Mouse (Mus musculus): Measurements from ENCODE around the gene Tiam1. TPM values are rescaled to one million over a fixed set of nuclear protein-coding genes. Genes with fewer than 3 reads are reported as not detected.

Tiam1 gene
- total RNA-seq (2021) (10 to 100 TPM; 70.3 to 76.2 TPM), polyA plus RNA-seq (2012; rRNA removed) (9.5 and 10.4 TPM in 2 replicates)
- long read RNA-seq, partial matches to known transcripts = 2 of 6 reads
- long read RNA-seq, other reads (novel, unspliced or antisense) = 4 of 6 reads

DNA sequence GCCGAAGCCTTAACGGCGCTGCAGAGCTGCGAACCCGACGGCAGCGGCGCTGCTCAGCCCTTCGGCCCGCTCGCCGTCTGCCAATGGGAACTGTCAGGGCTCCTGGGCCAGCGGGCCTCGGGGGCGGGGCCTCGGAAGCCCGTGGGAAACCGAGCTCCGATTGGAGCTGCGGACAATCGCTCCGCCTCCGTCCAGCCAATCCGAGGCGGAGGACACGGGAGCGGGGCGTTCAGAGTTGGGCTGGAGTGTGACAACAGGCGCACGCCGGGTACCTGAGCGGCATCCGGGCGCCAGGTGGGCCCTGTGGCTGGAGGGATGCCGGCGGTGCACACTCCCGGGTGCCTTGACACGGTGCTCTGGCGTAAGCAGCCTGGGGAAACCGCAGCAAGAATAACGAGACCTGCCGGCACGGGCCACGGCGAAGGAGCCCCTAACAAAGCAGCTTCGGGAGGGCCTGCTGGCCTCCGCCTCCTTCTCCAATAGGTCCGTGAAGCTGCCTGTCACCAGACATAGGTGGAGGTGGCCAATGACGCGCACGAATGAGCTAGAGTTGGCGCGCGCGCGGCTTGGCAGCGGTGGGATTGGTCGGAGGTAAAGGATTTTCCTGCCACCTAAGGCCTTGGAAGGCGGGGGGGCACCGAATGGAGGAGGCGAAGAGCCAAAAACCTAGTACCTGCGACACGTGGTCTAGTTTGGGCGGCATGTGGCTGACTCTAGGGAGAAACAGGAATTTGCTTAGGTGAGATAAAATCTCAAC lies at the start of gene Tiam1:
Gene Tiam1, minus strand, starts transcription at position 10 of the 757 bp plus-strand sequence.
- peak; percentile 98 for DNase-seq

- no peak for DNase-seq
Measured at GRCm38 (mm10) chr16:90191289-90191688, 47.7 kb upstream of the Tiam1 start.

GRCm38 (mm10) chr16:90187453-90187852 lies 43.9 kb upstream of the Tiam1 start:
- DNase-seq = peak; percentile 58

DNA sequence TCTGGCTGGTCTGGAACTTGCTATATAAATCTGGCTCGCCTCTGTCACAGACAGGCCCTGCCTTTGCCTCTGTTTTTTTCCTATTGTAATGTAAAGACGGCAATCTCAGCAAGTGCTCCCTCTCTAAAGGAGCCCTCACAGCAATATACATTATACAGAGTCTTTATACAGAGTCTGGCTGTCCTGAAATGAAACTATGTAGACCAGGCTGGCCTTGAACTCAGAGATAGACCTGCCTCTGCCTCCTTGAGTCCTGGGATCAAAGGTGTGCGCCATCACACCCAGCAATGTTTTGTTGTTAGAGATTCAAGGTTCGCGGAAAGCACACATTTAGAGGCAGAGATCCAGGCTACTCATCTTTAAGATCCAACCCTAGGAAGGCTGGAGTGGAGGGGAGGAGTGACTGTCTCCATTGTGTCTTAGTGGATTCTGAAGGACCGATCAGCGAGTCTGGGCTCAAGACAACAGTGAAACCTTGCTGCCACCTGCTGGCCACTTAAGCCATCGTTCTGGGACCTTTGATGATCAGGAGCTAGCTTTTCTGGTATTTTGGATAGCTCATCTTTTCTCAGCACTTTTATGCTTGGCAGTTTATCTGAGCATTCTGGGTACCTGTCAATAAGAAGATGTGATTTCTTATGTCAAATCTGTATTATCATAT lies 42.5 kb upstream of the Tiam1 start:
- DNase-seq = peak; percentile 76

DNA sequence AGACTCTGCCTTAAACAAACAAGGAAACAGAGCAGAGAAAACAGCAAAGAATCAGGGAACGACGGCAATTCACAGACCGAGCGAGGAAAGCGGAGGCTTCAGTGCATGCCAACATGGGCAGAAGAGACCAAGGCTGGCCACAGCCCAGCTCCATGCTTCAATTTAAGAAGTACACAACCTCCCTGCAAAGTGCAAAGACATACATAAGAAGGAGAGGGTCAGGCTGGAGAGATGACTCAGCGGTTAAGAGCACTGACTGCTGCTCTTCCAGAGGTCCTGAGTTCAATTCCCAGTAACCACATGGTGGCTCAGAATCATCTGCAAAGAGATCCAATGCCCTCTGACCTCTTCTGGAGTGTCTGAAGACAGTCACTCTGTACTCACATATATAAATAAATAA lies 40.6 kb upstream of the Tiam1 start:
- no peak for DNase-seq

- DNase-seq = peak; percentile 62
Measured at GRCm38 (mm10) chr16:90181673-90182072, 38.1 kb upstream of the Tiam1 start.

- DNase-seq = no peak
Measured at GRCm38 (mm10) chr16:90180975-90181374, 37.4 kb upstream of the Tiam1 start.

- no peak for DNase-seq
Measured at GRCm38 (mm10) chr16:90179892-90180291, 36.3 kb upstream of the Tiam1 start.

DNA sequence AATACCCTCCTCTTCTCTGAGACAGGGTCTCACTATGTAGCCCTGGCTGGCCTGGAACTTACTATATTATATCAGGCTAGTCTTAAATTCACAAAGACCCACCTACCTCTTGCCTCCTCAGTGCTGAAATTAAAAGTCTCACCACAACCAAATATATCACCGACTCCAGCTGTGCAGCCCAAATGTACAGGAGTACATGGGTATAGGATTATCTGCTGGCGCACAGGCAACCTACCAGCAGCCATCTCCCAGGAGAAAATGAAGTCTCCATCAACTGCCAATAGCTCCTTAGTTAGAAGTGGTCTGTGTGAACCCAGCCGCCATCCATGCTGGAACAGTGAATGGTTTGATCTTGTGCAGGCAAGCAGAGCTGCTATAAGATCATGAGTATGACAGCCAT lies 34.8 kb upstream of the Tiam1 start:
- DNase-seq = no peak

DNA sequence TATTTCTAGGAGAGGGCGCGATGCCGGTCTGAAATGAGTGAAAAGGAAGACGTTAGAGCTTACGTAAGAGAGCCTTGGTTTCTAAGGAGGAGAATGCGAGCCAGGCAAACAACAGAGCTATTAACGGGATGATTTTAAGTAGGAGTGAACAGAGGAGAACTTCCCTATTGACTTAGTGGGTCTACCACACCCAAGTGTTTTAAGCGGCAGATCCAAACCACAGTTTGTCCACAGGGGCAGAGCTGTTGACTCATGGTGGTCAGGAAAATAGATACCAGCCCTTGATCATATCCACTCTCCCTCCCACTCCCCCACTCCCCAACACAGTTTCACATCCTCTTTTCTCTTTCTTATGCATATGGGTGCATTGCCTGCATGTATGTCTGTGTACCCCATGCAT lies 33.9 kb upstream of the Tiam1 start:
- no peak for DNase-seq

DNA sequence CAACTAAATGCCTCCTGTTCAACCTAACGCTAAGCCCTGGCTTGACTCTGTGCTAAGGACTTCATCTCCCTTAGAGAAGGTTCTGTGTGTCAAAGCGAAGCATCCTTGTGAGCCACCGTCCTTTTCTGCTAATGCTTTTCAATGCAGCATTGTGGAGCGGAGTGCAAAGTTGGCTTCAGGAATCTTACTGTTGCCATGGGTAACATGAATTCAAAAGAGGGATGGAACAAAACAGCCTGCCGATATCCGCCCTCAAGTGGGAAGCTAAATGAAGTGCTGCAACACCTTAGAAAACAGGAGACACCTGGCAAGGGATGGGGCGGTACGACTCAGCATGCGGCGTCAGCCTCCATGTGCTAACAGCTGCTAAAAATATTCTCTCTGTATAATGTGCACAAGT lies 32.9 kb upstream of the Tiam1 start:
- DNase-seq = no peak

GRCm38 (mm10) chr16:90171416-90171815 lies 27.8 kb upstream of the Tiam1 start:
- no peak for DNase-seq

- DNase-seq = peak; percentile 48
Measured at GRCm38 (mm10) chr16:90170676-90171075, 27.1 kb upstream of the Tiam1 start.

GRCm38 (mm10) chr16:90169863-90170630 lies 26.5 kb upstream of the Tiam1 start:
- DNase-seq = no peak

GRCm38 (mm10) chr16:90167646-90168045 lies 24.1 kb upstream of the Tiam1 start:
- DNase-seq = peak; percentile 74

GRCm38 (mm10) chr16:90165435-90165834 lies 21.9 kb upstream of the Tiam1 start:
- DNase-seq = no peak

- DNase-seq = no peak
Measured at GRCm38 (mm10) chr16:90164942-90165341, 21.4 kb upstream of the Tiam1 start.

DNA sequence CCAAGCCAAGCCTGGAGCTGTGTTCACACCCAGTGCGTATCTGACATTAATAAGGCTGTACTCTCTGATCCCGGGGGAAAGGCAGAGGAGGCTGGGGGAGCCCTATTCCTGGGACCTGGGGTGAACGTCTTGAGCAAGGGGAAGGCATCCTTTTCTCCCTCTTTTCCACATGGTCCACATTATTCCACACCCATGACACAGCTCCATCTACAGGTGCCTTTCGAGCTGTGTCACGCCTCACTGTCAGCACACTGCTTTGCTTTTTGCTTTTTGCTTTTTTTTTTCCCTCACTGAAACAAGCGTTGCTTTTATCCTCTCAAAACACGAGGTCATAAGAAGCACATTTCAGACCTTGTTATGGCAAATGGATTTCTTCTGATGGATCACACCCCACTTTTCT lies 11.5 kb upstream of the Tiam1 start:
- no peak for DNase-seq

GRCm38 (mm10) chr16:90150820-90151219 lies 7.3 kb upstream of the Tiam1 start:
- no peak for DNase-seq

DNA sequence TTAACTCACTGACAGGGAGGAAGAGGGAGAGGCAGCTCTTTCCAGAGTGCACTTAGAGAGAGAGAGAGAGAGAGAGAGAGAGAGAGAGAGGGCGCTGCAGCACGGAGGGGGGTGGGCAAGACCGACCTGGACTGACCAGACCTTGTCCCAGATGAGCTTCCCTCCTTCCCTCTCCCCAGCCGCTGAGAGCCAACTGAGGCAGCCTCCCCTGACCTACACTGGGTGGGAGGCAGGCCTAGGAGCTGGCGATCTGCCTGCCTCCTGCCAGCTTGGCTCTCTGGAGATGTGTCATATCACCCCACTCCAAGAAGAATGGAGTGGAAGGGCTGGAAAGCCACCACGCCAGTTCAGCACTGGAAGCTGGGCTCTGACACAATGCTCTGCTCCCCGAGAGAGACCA lies 6.6 kb upstream of the Tiam1 start:
- DNase-seq = no peak

DNA sequence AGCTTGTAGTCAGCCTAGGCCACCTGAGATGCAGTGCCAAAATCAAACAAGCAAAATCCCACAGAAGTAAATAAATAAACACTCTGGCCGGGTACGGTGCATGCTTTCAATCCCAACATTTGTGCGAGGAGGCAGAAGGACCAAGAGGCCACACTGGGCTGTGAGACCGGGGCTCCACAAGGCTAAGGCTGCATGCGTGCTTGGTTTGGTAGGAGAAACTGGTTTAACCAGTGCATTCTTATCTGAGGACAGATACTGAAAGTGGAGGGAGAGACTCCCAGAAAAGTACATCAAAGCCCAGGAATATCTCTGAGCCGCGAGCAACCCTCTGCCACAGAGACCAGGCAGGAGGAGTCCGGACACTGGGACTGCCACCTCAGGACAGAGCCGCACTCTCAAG lies 5.8 kb upstream of the Tiam1 start:
- DNase-seq = no peak

GRCm38 (mm10) chr16:90145244-90145643 lies 1.7 kb upstream of the Tiam1 start:
- DNase-seq = peak; percentile 64

DNA sequence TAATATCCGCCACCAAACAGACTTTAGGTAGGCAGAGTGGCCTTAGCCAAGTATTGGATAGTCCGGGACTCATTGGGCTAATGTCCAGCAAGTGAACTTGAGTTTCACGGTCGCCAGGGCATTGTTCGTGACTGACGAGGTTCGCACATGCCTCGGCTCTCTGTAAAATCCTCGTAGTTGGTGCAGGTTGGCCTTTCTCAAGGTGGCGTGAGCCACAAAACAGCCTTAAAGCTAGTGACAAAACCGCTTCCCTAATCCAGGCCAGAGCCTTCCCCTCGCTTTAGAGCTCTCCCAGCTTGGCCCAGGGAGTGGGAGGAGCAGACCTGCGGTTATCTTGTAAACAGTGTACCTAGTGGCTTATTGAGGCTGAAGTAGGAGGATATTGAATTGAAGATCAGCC lies 972 bp upstream of the Tiam1 start:
- DNase-seq = no peak
